Mouse (Mus musculus) T-helper 1 cell (primary cell): Measurements from ENCODE around the gene Hs6st2.

Experiments
- in situ Hi-C: fragments of 300-600 bp; cut with MboI, MseI; formaldehyde crosslinking; loops from one replicate; pipeline ENCODE4 v1.15.1; 2025; ENCODE audit warnings: high pct_unique_total_duplicates

Gene Hs6st2

DNA sequence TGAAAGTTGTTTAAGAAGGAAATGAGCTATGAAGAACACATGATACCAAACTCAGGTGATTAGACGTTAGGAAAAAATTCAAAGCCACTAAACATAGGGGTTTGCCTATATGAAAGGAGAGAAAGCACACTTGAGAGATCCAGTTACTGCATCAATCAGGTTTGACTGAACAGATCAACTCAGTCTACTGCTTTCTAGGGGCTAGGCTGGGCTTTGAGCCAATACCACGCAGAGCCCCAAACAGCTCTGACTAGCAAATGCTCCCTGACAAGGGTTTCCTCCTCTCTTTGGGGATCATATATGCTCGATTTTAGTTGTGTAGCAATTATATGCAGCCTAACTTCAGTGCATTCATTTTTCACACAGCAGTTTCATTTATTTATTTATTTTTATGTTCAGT lies 96.2 kb downstream of the Hs6st2 start:
- in situ Hi-C loops, result no loop called here

DNA sequence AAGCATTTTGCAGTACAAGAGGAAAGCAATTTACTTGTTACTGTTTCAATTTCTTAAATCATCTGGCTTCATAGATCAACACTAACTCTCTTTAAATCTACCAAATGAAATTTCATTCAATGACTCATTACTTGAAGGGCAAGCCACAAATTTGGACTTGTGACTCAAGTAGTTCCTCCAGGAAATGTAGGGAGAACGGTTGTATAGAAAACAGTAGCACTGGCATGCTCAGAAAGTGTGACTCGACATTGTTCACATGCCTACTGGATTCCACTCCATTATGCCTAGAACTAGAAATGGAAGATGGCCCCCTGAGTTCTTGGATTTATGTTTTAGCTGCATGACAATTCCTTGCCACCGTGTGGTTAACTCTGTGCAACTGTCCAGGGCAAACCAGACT lies 100.0 kb downstream of the Hs6st2 start:
- in situ Hi-C loops, result no loop called here

DNA sequence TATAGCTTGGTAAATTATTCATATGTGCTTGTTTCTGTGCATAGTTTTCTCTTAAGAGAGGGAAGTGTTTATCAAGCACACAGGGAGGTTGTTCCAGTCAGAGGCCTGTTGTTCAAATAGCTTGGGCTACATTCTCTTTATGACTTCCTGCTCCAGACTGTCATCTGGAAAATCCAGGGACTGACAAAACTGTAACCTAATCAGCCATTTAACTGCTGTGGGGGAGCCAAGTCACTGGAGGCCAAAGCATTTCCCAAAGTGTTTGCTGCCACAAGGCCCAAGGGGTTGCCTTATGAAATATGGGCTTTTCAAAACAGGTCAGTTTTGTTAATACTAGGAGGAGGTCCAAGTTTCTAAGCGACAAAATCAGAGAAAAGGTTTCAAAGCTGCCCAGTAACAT lies 119.8 kb downstream of the Hs6st2 start:
- in situ Hi-C loops, result no loop called here

- in situ Hi-C loops, result no loop called here
Observed at GRCm38 (mm10) chrX:51539626-51540025, 142.0 kb downstream of the Hs6st2 start.

DNA sequence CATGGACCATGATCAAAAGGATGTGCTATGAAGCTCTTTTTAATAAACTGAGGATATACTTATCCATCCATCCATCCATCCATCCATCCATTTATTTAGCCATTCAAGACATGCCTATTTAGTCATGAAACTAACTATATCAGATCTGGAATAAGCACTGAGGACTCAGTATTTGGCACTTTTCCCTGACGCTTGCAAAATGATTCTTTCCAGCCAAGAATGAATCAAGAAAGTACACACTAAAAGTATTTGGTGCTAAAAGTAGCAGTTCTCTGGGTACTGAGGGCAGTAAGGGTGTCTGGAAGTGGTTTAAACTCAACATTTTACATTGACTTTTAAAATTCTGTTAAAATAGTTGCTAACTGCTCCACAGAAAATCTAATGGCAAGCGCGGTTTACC lies 144.6 kb downstream of the Hs6st2 start:
- in situ Hi-C loops, result no loop called here

GRCm38 (mm10) chrX:51535226-51535625 lies 146.4 kb downstream of the Hs6st2 start:
- in situ Hi-C loops, result no loop called here

DNA sequence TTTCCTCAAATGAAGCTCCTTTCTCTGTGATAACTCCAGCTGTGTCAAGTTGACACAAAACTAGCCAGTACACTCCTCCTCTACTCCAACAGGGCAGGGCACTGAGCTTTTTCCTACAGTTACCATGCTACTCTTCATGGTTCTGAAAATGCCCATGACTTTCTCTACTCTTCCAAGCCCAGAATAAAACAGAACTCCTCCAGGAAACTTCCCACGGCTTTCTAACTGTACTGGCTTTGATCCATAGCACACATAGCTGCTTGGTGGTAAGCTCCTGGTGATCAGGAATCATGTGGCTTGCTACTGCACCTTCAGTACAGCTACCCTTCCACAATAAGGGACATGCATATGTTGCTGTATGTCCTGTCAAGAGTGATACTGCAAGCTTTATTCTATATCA lies 150.5 kb downstream of the Hs6st2 start:
- in situ Hi-C loops, result no loop called here

DNA sequence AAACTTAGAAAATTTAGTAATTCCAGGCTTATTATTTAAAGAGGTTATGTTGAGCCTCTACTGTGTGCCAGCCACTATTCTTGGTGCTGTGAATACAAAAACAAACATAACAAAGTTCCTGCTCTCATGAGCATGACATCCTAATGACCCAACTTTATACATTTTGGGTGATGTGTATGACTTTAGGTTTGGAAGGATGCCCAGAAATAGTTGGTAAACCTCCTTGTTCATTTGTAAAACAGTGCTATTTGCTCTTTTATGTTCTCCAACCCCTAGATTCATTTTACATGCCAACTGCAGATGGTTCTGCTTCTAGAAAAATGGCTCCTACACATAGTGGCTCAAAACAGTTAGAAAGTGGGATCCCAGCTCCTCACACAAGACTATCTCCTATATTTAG lies 153.1 kb downstream of the Hs6st2 start:
- in situ Hi-C loops, result no loop called here

GRCm38 (mm10) chrX:51514831-51515230 lies 166.8 kb downstream of the Hs6st2 start:
- in situ Hi-C loops, result no loop called here

- in situ Hi-C loops, result no loop called here
Observed at GRCm38 (mm10) chrX:51506526-51506925, 175.1 kb downstream of the Hs6st2 start.

- in situ Hi-C loops, result no loop called here
Observed at GRCm38 (mm10) chrX:51505691-51506090, 176.0 kb downstream of the Hs6st2 start.

DNA sequence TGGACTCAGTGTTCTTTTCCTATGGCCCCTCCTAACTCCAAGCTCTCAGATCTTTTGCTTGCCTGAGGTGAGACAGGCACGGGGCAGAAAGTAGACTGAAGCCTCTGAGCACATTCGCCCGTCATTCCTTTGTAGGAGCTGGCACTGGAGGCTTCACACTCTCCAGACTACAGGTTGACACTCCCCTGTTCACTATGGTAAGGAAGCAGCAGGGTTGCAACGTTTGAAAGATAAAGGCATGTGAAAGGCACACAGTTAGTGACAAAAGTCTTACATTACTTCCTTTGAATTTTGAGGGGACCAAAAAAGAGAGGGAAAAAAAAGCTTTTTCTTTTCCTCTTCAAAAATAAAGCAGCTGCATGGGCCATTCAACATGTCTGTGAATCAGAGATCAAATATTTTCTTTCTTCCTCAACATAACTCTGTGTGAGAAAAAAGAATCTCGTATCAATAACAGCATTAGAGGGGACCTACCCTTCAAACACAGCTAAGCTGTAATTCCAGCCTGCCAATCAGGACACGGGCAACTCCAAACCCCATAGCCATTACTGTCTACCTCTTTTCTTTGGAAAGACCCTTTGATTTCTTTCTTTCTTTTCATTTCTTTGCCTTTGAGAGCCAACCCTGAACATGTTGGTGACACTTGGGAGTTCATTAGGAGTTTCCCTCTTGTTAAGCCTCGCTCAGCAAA lies 177.7 kb downstream of the Hs6st2 start:
- in situ Hi-C loops, result no loop called here

GRCm38 (mm10) chrX:51497831-51498230 lies 183.8 kb downstream of the Hs6st2 start:
- in situ Hi-C loops, result no loop called here

DNA sequence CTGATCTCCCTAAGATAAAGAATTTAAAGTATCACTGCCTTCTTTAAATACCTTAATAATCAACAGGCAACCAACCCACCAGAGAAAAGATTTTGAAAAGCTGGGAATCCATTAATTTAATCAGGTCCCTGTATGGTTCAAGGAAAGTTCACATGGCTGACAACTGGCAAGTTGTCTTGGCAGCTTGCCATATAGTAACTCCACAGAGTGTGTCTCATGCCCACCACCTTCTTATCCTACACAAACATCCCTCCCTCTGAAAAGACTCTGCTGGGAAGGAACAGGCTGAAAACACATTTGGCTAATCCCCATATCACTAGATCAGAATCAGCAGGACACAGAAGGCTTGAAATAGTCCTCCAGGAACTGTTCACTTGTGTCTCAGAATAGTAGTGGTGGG lies 193.3 kb downstream of the Hs6st2 start:
- in situ Hi-C loops, result no loop called here

DNA sequence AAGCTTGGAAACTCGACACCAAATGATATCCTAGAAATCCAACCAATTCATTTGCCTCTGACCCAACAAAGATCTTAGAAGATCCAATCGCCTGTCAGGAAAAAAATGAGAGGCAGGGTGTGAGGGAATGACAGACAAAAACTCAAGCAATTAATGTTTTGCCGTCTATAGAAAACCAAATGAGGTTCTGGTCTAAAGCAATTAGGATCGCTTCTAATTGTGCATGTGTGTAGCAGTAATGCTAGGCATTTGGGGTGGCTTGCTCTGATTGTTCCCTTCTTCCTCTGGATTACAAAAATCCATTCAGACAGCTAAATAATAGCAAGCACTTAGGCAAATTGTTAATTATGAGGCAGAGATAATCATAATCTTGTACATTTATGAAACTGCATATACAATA lies 212.2 kb downstream of the Hs6st2 start:
- in situ Hi-C loops, result no loop called here

GRCm38 (mm10) chrX:51461413-51461812 lies 220.2 kb downstream of the Hs6st2 start:
- in situ Hi-C loops, result no loop called here

- in situ Hi-C loops, result no loop called here
Observed at GRCm38 (mm10) chrX:51443366-51443765, 238.3 kb downstream of the Hs6st2 start.

DNA sequence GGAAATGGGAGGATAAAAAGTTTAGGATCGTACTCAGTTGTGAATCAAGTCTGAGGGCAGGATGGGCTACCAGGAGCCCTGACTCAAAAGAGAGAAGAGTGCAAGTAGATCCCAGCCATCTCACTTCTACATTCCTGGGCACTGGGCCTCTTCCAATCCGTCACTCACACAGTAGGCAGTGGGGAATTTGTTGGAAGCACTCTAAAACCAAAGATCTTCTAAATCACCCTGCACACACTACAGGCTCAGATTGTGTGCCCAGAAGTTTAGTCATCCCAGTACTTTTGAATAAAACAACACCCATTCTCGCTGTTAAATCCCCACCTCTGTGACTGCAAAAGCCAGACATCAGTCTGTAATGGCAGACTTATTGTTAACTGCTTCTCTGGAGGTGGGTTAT lies 249.9 kb downstream of the Hs6st2 start:
- in situ Hi-C loops, result no loop called here

DNA sequence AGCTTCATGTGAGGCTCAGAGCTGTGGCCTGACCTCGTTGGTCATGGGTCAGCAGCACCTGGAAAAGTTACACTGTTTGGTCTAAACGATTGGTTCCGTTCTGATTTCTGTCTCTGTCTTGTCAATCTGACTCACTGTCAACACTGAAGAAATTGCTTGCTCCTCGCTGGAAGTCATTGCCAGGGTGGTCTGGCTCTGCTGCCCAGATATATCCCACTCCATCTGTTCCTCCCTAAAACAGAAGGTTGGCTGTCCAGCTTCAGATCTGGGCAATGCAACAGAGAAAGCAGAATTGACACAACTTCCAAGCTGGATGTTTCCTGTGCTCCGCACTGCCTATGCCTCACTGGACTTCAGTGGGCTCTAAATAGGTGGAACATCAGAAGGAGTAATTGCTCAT lies 256.6 kb downstream of the Hs6st2 start:
- in situ Hi-C loops, result no loop called here

- in situ Hi-C loops, result no loop called here
Observed at GRCm38 (mm10) chrX:51410289-51410688, 271.4 kb downstream of the Hs6st2 start.

GRCm38 (mm10) chrX:51397457-51397856 lies 284.2 kb downstream of the Hs6st2 start:
- in situ Hi-C loops, result no loop called here

DNA sequence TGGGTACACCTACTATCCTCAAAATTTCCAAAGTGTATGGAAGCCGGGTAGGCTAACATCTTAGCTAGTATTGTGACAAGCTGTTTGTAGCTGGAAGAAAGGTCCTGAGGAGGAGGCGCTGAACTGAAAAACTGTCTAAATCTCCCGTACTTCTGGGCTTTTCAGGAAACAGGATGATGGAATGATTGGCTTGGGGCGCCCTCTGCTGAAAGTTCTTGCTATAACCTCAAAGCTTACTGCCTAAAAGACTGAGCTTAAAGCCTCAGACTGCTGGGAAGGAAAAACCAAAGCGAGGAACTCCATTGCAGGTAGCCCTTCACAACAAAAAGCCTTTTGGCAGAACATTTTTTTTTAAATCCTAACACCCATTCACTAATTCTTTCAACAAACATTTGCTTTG lies 307.0 kb downstream of the Hs6st2 start:
- in situ Hi-C loops, result loop anchor here (5.0 kb wide), 2 partner anchors 307 to 712 kb away; no protein-coding TSS in a partner anchor

DNA sequence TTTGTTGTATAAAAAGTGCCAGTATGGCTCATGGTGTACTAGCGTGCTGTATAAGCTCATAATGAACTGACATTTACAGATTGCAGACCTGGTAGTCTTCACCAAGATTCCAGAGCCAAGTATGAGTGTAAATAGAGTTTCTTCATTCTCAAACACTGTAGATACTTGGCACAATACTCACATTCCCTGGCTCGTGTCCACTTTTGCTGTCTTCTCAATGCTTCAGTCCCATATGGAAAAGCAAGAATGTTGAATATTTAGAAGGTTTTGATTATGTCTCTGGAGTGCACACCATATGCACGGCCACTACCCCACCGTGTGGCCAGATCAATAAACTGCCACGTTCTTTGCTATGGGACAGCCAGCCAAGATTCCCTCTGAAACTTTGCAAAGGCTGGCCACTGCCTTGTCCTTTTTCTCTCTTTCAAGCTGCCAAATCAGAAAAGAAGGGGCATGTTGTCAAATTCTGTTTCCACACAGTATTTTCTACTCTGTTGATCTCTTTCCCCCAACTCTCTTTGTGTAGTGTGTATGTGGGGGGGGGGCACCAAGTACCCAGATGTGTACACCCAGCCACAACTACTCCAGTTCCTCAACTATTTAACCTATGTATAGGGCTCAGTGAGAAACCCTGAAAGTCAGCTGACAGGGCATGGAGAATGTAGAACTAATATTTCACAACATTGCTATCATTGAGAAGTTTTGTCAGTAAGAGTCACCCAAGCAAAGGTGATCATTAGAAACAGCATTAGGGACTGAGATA lies 309.0 kb downstream of the Hs6st2 start:
- in situ Hi-C loops, result no loop called here
